Mouse (Mus musculus) stomach, postnatal 0 days (tissue): ENCODE results near the gene Zfp646. TPM values are rescaled to one million over a fixed set of nuclear protein-coding genes. Genes with fewer than 3 reads are reported as not detected.

Source experiments
- ATAC-seq: fragments of 200-750 bp; cut with Nextera tagmentation; 2 replicates; pipeline ENCODE4 v1.8.0; 2017; ENCODE audit not compliant: low FRiP score, low TSS enrichment
- DNase-seq: peaks from one replicate; pipeline ENCODE4 v3.0.0-alpha.2; 2016; ENCODE audit warnings: low spot score
- H3K27ac ChIP-seq: fragments of 300-500 bp; sonication (generic); replicated peaks from 2 replicates; pipeline ENCODE4 v1.5.1; 2014; ENCODE audit warnings: mild to moderate bottlenecking, control low read depth
- H3K27me3 ChIP-seq: fragments of 300-500 bp; sonication (generic); 2 replicates; pipeline ENCODE4 v1.6.1; 2014; ENCODE audit warnings: low read length; ENCODE audit not compliant: control insufficient read depth, insufficient read depth
- H3K36me3 ChIP-seq: fragments of 300-500 bp; sonication (generic); 2 replicates; pipeline ENCODE4 v1.6.1; 2014; ENCODE audit warnings: low read length, mixed read lengths; ENCODE audit not compliant: control insufficient read depth, insufficient read depth
- H3K4me1 ChIP-seq: fragments of 300-500 bp; sonication (generic); replicated peaks from 2 replicates; pipeline ENCODE4 v1.6.1; 2014; ENCODE audit warnings: antibody characterized with exemption; ENCODE audit not compliant: control insufficient read depth, insufficient read depth
- H3K4me2 ChIP-seq: fragments of 300-500 bp; sonication (generic); replicated peaks from 2 replicates; pipeline ENCODE4 v1.6.1; 2014; ENCODE audit warnings: low read depth, mild to moderate bottlenecking, control low read depth, moderate library complexity
- H3K4me3 ChIP-seq: fragments of 300-500 bp; sonication (generic); 2 replicates; pipeline ENCODE4 v1.5.1; 2014; ENCODE audit warnings: low read depth, low read length, control low read depth
- H3K9ac ChIP-seq: fragments of 300-500 bp; sonication (generic); 2 replicates; pipeline ENCODE4 v1.6.1; 2014; ENCODE audit warnings: mild to moderate bottlenecking, low read length, control low read depth, mixed read lengths
- H3K9me3 ChIP-seq: fragments of 300-500 bp; sonication (generic); 2 replicates; pipeline ENCODE4 v1.6.1; 2016; ENCODE audit warnings: low read length; ENCODE audit not compliant: control insufficient read depth
- CTCF ChIP-seq: IDR thresholded peaks from 2 replicates; pipeline ENCODE4 v1.5.1; 2016; ENCODE audit warnings: antibody characterized with exemption, low read depth, mild to moderate bottlenecking, moderate library complexity
- EP300 ChIP-seq: optimal IDR thresholded peaks from 2 replicates; pipeline ENCODE3; 2016; ENCODE audit warnings: antibody characterized with exemption
- WGBS: fragments of 180-500 bp; shearing (Covaris S2); extraction: QIAGEN DNeasy Blood & Tissue Kit; methylation state at CpG from one replicate; pipeline ENCODE4 v1.1.7; 2014; 5-methylcytosine and 5-hydroxymethylcytosine counted together
- polyA plus RNA-seq: library from polyadenylated mRNA; unstranded; fragments of >200 nt; fragmentation: Nextera tagmentation; extraction: Ambion mirVana; gene quantifications from 2 replicates; pipeline ENCODE4 v1.2.1, GENCODE M21; 2015

Zfp646 gene
- polyA plus RNA-seq, 1 experiment from 2014 or later = 3.8 TPM

- ATAC-seq (peak; percentile 96), DNase-seq (peak; percentile 96)
- Histone ChIP-seq H3K4me3 (peak overlapping the region; percentile 82), H3K27ac (peak overlapping the region; percentile 96), H3K36me3 (peaks cover 5% of the 10 kb centered on the region; the same call in 1 of the 2 replicates), H3K4me2 (peak overlapping the region; percentile 90), H3K9ac (peak overlapping the region; percentile 76), H3K27me3 (no peaks in the 10 kb centered on the region), H3K9me3 (no peaks in the 10 kb centered on the region), H3K4me1 (0 out of 2 replicates have a peak, but pooled peaks cover 5% of the 10 kb centered on the region)
- under 1% methylated on average over 46 of the region's 46 CpGs for WGBS
- TF ChIP-seq CTCF = peak; percentile 34; the same call in 1 of the 2 replicates
- TF ChIP-seq EP300 = peak; percentile 48
These were observed 34.6 kb upstream of the Zfp646 start for GRCm38 (mm10) chr7:127841340-127842000.

GRCm38 (mm10) chr7:127842001-127842718 is 33.9 kb upstream of the Zfp646 start:
- Histone ChIP-seq H3K4me2 (peak overlapping the region; percentile 90), H3K4me3 (peak overlapping the region; percentile 82), H3K27ac (peak overlapping the region; percentile 96), H3K36me3 (peaks cover 8% of the 10 kb centered on the region; the same call in 1 of the 2 replicates), H3K4me1 (0 out of 2 replicates have a peak, but pooled peaks cover 5% of the 10 kb centered on the region), H3K9ac (peak overlapping the region; percentile 76), H3K27me3 (no peaks in the 10 kb centered on the region), H3K9me3 (no peaks in the 10 kb centered on the region)
- ATAC-seq (peak; percentile 66), DNase-seq (peak; percentile 84)
- WGBS = under 1% methylated on average over 40 of the region's 40 CpGs
- TF ChIP-seq CTCF = no peak
- TF ChIP-seq EP300 = no peak

DNA sequence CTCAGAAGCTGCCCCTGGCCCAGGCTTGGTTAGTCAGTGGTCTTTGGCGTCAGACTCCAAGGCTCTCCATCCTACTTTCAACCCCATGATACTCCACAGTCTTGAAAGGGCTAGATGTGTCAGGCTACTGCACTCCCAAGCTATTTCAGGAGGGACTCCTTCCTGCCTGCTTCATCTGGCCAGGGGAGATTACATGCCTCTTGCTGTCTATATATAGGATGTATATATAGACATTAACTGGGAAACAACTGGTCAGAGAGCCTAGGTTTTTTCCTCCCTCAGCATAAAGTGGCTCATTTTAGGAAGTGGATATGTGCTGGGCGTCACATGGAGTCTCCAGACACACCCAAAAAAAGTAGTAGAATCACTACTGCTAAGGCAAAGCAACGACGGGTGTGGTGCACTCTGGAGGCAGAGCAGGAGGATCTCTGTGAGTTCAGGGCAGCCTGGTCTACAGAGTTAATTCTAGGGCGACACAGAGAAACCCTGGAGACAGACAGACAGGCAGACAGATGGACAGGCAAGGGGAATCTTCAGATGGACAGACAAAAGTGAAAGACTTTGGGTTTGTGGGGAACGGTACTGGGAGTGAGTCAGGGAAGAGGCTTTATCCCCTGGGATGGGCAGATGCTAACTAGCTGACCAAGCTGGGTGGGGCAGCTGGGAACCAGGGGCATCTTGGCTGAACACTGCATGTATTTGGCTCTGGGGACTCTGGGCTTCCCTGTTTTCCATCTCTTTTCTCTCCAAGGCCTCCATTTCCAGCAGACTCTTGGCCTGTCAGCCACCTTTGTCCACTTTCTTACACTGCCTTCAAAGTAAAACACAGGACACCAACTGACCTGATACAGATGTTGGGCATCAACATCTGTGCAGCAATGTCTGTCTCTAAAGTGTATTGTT is 25.8 kb upstream of the Zfp646 start:
- H3K36me3 ChIP-seq = peaks cover 8% of the 10 kb centered on the region; the same call in 1 of the 2 replicates
- no peak overlapping the region for H3K27ac ChIP-seq
- H3K9me3 ChIP-seq = no peaks in the 10 kb centered on the region
- no peak overlapping the region for H3K4me2 ChIP-seq
- H3K9ac ChIP-seq = no peak overlapping the region
- H3K4me1 ChIP-seq = no peaks in the 10 kb centered on the region
- DNase-seq (no peak), ATAC-seq (peak; percentile 22; the same call in 1 of the 2 replicates)
- 63% methylated on average over 6 of the region's 6 CpGs for WGBS
- no peaks in the 10 kb centered on the region for H3K27me3 ChIP-seq
- H3K4me3 ChIP-seq = no peak overlapping the region
- no peak for TF ChIP-seq EP300
- no peak for TF ChIP-seq CTCF

DNA sequence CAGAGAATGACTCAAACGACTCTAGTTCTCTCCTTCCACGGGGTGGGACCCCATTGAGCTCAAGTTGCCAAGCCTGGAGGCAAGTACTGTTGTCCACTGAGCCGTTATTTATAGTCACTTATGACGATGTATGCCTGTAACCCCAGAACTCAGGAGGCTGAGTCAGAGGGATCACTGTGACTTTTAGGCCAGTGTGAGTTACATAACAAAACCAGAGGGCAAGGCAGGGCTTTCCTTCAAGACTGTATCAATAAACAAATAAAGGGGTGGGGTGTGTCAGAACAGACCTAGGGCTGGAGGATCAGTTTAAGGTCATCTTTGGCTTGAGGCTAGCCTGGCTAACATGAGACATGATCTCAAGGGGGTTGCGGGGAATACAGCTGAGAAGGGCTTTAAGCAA is 25.1 kb upstream of the Zfp646 start:
- Histone ChIP-seq H3K36me3 (peaks cover 6% of the 10 kb centered on the region; the same call in 1 of the 2 replicates), H3K4me1 (no peaks in the 10 kb centered on the region), H3K4me2 (no peak overlapping the region), H3K9me3 (no peaks in the 10 kb centered on the region), H3K9ac (no peak overlapping the region), H3K27me3 (no peaks in the 10 kb centered on the region), H3K27ac (no peak overlapping the region), H3K4me3 (no peak overlapping the region)
- WGBS = 39% methylated on average over 5 of the region's 5 CpGs
- peak; percentile 42 for ATAC-seq
- TF ChIP-seq EP300 (no peak), CTCF (no peak)
- no peak for DNase-seq

DNA sequence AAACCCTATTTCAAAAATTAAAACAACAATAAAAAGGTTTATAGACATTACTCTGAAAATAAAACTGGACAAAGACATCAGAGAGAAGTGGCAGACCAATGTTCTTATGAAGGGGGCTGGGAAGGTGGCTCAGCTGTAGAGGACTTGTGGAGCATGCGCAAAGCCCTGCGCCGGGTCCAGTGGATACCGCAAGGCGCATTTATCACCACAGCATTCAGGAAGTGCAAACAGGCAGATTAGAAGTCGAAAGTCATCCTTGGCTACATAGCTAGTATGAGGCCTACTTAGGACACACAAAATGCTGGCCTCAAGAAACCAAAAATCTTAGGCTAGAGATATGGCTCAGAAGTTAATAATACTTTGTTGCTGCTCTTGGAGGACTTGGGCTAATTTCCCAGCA is 17.8 kb upstream of the Zfp646 start:
- Histone ChIP-seq H3K27ac (no peak overlapping the region), H3K9ac (no peak overlapping the region), H3K9me3 (no peaks in the 10 kb centered on the region), H3K27me3 (no peaks in the 10 kb centered on the region), H3K4me3 (no peak overlapping the region), H3K4me1 (no peaks in the 10 kb centered on the region), H3K36me3 (no peaks in the 10 kb centered on the region), H3K4me2 (no peak overlapping the region)
- 90% methylated on average over 6 of the region's 6 CpGs for WGBS
- TF ChIP-seq CTCF (no peak), EP300 (no peak)
- DNase-seq = no peak
- no peak for ATAC-seq
